ENCODE assay signal across 21 mouse cellular contexts in genomic region chr15:96827931-96828330, GRCm38 (mm10).
"Had no signal": no experiment of that assay in that cellular context is flagged by ENCODE, and none has a peak within 500 bp of the region (broad histone marks: within the 10 kb centered on the region; RNA-seq: fewer than 3 reads in every experiment).

No protein-coding gene starts in this region.

- ATAC-seq: liver, postnatal 0 days; lung, postnatal 0 days; midbrain, embryonic 13.5 days; midbrain, embryonic 15.5 days had no signal

- H3K9me3 ChIP-seq: liver, embryonic 13.5 days; liver, embryonic 15.5 days; lung, embryonic 15.5 days; midbrain, embryonic 13.5 days; midbrain, embryonic 15.5 days; neural tube, embryonic 13.5 days; neural tube, embryonic 15.5 days had no signal

- H3K27ac ChIP-seq: liver, embryonic 13.5 days; liver, embryonic 15.5 days; lung, embryonic 15.5 days; macrophage; midbrain, embryonic 13.5 days; midbrain, embryonic 15.5 days; neural tube, embryonic 13.5 days; neural tube, embryonic 15.5 days had no signal

- H3K27me3 ChIP-seq: liver, embryonic 13.5 days; liver, embryonic 15.5 days; lung, embryonic 15.5 days; megakaryocyte, embryonic 14.5 days; midbrain, embryonic 13.5 days; midbrain, embryonic 15.5 days; neural tube, embryonic 13.5 days; neural tube, embryonic 15.5 days had no signal

- H3K4me2 ChIP-seq: liver, embryonic 13.5 days; liver, embryonic 15.5 days; lung, embryonic 15.5 days; midbrain, embryonic 11.5 days; midbrain, embryonic 13.5 days; midbrain, embryonic 15.5 days; neural tube, embryonic 13.5 days; neural tube, embryonic 15.5 days had no signal

- H3K4me3 ChIP-seq: liver, embryonic 13.5 days; liver, embryonic 15.5 days; lung, embryonic 15.5 days; megakaryocyte, embryonic 14.5 days; midbrain, embryonic 13.5 days; midbrain, embryonic 15.5 days; myocyte; neural tube, embryonic 13.5 days; neural tube, embryonic 15.5 days had no signal

- DNase-seq: liver, embryonic 13.5 days; liver, postnatal 0 days; lung, postnatal 36 days; retina, postnatal 1 day; right cerebral cortex, adult 18-20 months; right cerebral cortex, postnatal 25 days; right cerebral cortex, postnatal 4 days; spleen, adult 18-20 months; thymus, adult 18-20 months; thymus, postnatal 25 days had no signal

- H3K36me3 ChIP-seq: liver, embryonic 13.5 days; liver, embryonic 15.5 days; lung, embryonic 15.5 days; midbrain, embryonic 13.5 days; midbrain, embryonic 15.5 days; neural tube, embryonic 13.5 days; neural tube, embryonic 15.5 days had no signal

- H3K4me1 ChIP-seq: liver, embryonic 15.5 days; megakaryocyte, embryonic 14.5 days; midbrain, embryonic 13.5 days; midbrain, embryonic 15.5 days; neural tube, embryonic 13.5 days; neural tube, embryonic 15.5 days had no signal

- H3K9ac ChIP-seq: liver, embryonic 13.5 days; liver, embryonic 15.5 days; liver, postnatal 0 days; lung, embryonic 15.5 days; midbrain, embryonic 13.5 days; midbrain, embryonic 15.5 days; neural tube, embryonic 13.5 days; neural tube, embryonic 15.5 days had no signal
